Mouse (Mus musculus) MEL (cell line): Measurements from ENCODE around the gene Mff. TPM values are rescaled to one million over a fixed set of nuclear protein-coding genes. Genes with fewer than 3 reads are reported as not detected.

ENCODE experiments used
- DNase-seq: peaks from one replicate; pipeline ENCODE4 v3.0.0; 2011; ENCODE audit warnings: low read depth, low spot score
- H3K27ac ChIP-seq: 2 replicates; pipeline ENCODE4 v1.5.1; 2012; ENCODE audit warnings: low read depth, mild to moderate bottlenecking, control low read depth, low read length, moderate library complexity; ENCODE audit not compliant: control insufficient read depth
- H3K27me3 ChIP-seq, 2 experiments: fragments of 150-350 bp in 1 of 2; sonication (generic) in 1 of 2; 2 replicates each; pipeline ENCODE4 v1.6.1; 2012; ENCODE audit warnings: low read length in 2 of 2, mild to moderate bottlenecking in 2 of 2, improper control_type of control experiment in 1 of 2, moderate library complexity in 1 of 2; ENCODE audit not compliant: insufficient read depth in 2 of 2, control insufficient read depth in 1 of 2
- H3K36me3 ChIP-seq, 2 experiments: 2 replicates each; pipeline ENCODE4 v1.6.1; 2012 to 2014; ENCODE audit warnings: low read length in 2 of 2, improper control_type of control experiment in 1 of 2, inconsistent platforms in 1 of 2, mild to moderate bottlenecking in 1 of 2; ENCODE audit not compliant: insufficient read depth in 2 of 2, control insufficient read depth in 1 of 2
- H3K4me1 ChIP-seq, 2 experiments: fragments of 150-350 bp in 1 of 2; sonication (generic) in 1 of 2; 2 replicates each; pipeline ENCODE4 v1.6.1; 2012; ENCODE audit warnings: low read length in 2 of 2, improper control_type of control experiment in 1 of 2, mild to moderate bottlenecking in 1 of 2; ENCODE audit not compliant: insufficient read depth in 2 of 2, control insufficient read depth in 1 of 2
- H3K4me3 ChIP-seq, 2 experiments: fragments of 150-350 bp in 1 of 2; sonication (generic) in 1 of 2; 2 replicates each; pipeline ENCODE4 v1.5.1; 2012; ENCODE audit warnings: low read depth in 2 of 2, low read length in 2 of 2, mild to moderate bottlenecking in 2 of 2, moderate library complexity in 2 of 2, control low read depth in 1 of 2, improper control_type of control experiment in 1 of 2; ENCODE audit not compliant: control insufficient read depth in 1 of 2, insufficient read depth in 1 of 2
- H3K79me2 ChIP-seq: 2 replicates; pipeline ENCODE4 v1.6.1; 2012; ENCODE audit warnings: mild to moderate bottlenecking, low read length, moderate library complexity; ENCODE audit not compliant: control insufficient read depth, poor library complexity, insufficient read depth
- H3K9ac ChIP-seq: 2 replicates; pipeline ENCODE4 v1.6.1; 2012; ENCODE audit warnings: low read depth, mild to moderate bottlenecking, control low read depth, low read length, moderate library complexity; ENCODE audit not compliant: control insufficient read depth, poor library complexity, severe bottlenecking
- H3K9me3 ChIP-seq: fragments of 150-350 bp; sonication (generic); replicated peaks from 2 replicates; pipeline ENCODE4 v1.6.1; 2012; ENCODE audit warnings: mild to moderate bottlenecking, low read length, improper control_type of control experiment, moderate library complexity; ENCODE audit not compliant: insufficient read depth
- CTCF ChIP-seq, 3 experiments: IDR thresholded peaks in 2 of 3; conservative IDR thresholded peaks in 1 of 3; 2 replicates each; pipeline ENCODE4 v1.5.1; 2011 to 2012; ENCODE audit warnings: low read length in 3 of 3, low read depth in 2 of 3, mild to moderate bottlenecking in 2 of 3, improper control_type of control experiment in 1 of 3, inconsistent platforms in 1 of 3, mixed read lengths in 1 of 3, moderate library complexity in 1 of 3; ENCODE audit not compliant: control insufficient read depth in 1 of 3, insufficient read depth in 1 of 3, poor library complexity in 1 of 3, severe bottlenecking in 1 of 3
- E2F4 ChIP-seq: IDR thresholded peaks from 2 replicates; pipeline ENCODE4 v1.6.1; 2011; ENCODE audit warnings: low read depth, low read length, improper control_type of control experiment, borderline replicate concordance
- EP300 ChIP-seq, 2 experiments: IDR thresholded peaks; 2 replicates each; pipeline ENCODE4 v1.6.1; 2011; ENCODE audit warnings: improper control_type of control experiment in 2 of 2, low read length in 2 of 2, low read depth in 1 of 2, mild to moderate bottlenecking in 1 of 2
- GATA1 ChIP-seq: IDR thresholded peaks from 2 replicates; pipeline ENCODE4 v1.6.1; 2011; ENCODE audit warnings: low read depth, low read length, improper control_type of control experiment
- HCFC1 ChIP-seq: IDR thresholded peaks from 2 replicates; pipeline ENCODE4 v1.6.1; 2012; ENCODE audit warnings: low read depth, mild to moderate bottlenecking, inconsistent platforms, low read length, improper control_type of control experiment, moderate library complexity
- JUND ChIP-seq: IDR thresholded peaks from 2 replicates; pipeline ENCODE4 v1.6.1; 2011; ENCODE audit warnings: low read depth, mild to moderate bottlenecking, improper control_type of control experiment, low read length
- KAT2A ChIP-seq: conservative IDR thresholded peaks from 2 replicates; pipeline ENCODE4 v1.6.1; 2012; ENCODE audit warnings: low read depth, low read length, improper control_type of control experiment, inconsistent platforms
- MYC ChIP-seq: IDR thresholded peaks from 2 replicates; pipeline ENCODE4 v1.6.1; 2011; ENCODE audit warnings: low read depth, mild to moderate bottlenecking, low read length, improper control_type of control experiment, moderate library complexity
- NELFE ChIP-seq: IDR thresholded peaks from 2 replicates; pipeline ENCODE4 v1.6.1; 2011; ENCODE audit warnings: low read depth, low read length, improper control_type of control experiment
- NRF1 ChIP-seq: IDR thresholded peaks from 2 replicates; pipeline ENCODE4 v1.6.1; 2014; ENCODE audit warnings: low read depth, mild to moderate bottlenecking, inconsistent platforms, low read length, improper control_type of control experiment, moderate library complexity; ENCODE audit not compliant: poor library complexity, insufficient read depth, severe bottlenecking
- POLR2AphosphoS2 ChIP-seq: IDR thresholded peaks from 2 replicates; pipeline ENCODE4 v1.6.1; 2011; ENCODE audit warnings: low read length, improper control_type of control experiment
- POLR2AphosphoS5 ChIP-seq: IDR thresholded peaks from 2 replicates; pipeline ENCODE4 v1.6.1; 2012; ENCODE audit warnings: low read depth, borderline replicate concordance, mild to moderate bottlenecking, inconsistent platforms, low read length, moderate library complexity, mixed read lengths
- RAD21 ChIP-seq: IDR thresholded peaks from 2 replicates; pipeline ENCODE4 v1.6.1; 2011; ENCODE audit warnings: mild to moderate bottlenecking, low read depth, low read length, improper control_type of control experiment
- SMC3 ChIP-seq: IDR thresholded peaks from 2 replicates; pipeline ENCODE4 v1.6.1; 2011; ENCODE audit warnings: low read depth, low read length, improper control_type of control experiment
- TAL1 ChIP-seq: IDR thresholded peaks from 2 replicates; pipeline ENCODE4 v1.6.1; 2012; ENCODE audit warnings: mild to moderate bottlenecking, inconsistent platforms, low read length, moderate library complexity, mixed read lengths
- TBP ChIP-seq: IDR thresholded peaks from 2 replicates; pipeline ENCODE4 v1.8.0; 2011; ENCODE audit warnings: low read depth, low read length, improper control_type of control experiment
- UBTF ChIP-seq: IDR thresholded peaks from 2 replicates; pipeline ENCODE4 v1.6.1; 2012; ENCODE audit warnings: low read depth, mild to moderate bottlenecking, inconsistent platforms, low read length, improper control_type of control experiment, moderate library complexity, borderline replicate concordance; ENCODE audit not compliant: insufficient read depth
- USF1 ChIP-seq: IDR thresholded peaks from 2 replicates; pipeline ENCODE4 v1.6.1; 2014; ENCODE audit warnings: low read depth, mild to moderate bottlenecking, inconsistent platforms, low read length, improper control_type of control experiment, moderate library complexity
- ZC3H11A ChIP-seq: IDR thresholded peaks from 2 replicates; pipeline ENCODE4 v1.6.1; 2012; ENCODE audit warnings: low read depth, mild to moderate bottlenecking, inconsistent platforms, low read length, improper control_type of control experiment
- ZKSCAN1 ChIP-seq: IDR thresholded peaks from 2 replicates; pipeline ENCODE4 v1.6.1; 2012; ENCODE audit warnings: low read depth, mild to moderate bottlenecking, inconsistent platforms, low read length, improper control_type of control experiment, moderate library complexity
- polyA plus RNA-seq, 2 experiments: library from polyadenylated mRNA; stranded (reverse) in 1 of 2; unstranded in 1 of 2; fragments of >175 nt in 1 of 2; fragments of >200 nt in 1 of 2; gene quantifications; 2 replicates each; pipeline versions ENCODE4 v1.2.1 to v1.2.4; 2012; ENCODE audit warnings: low replicate concordance in 2 of 2, low read depth in 1 of 2; ENCODE audit not compliant: insufficient read length in 2 of 2, insufficient read depth in 1 of 2, missing spikeins in 1 of 2
- total RNA-seq: library from RNA; depleted of rRNA; stranded (reverse); fragments of 300-350 nt; gene quantifications from 2 replicates; pipeline ENCODE4 v1.2.3, GENCODE M21; 2012

Gene Mff
- total and polyA plus RNA-seq, 3 experiments, result 86.0 to 195 TPM; not detected in 1

- Histone ChIP-seq H3K9me3 (no peaks in the 10 kb centered on the region), H3K9ac (no peak overlapping the region), H3K27me3 (no peaks in the 10 kb centered on the region), H3K27ac (no peak overlapping the region), H3K4me3 (no peak overlapping the region)
- no peak for TF ChIP-seq TBP
- no peak for TF ChIP-seq EP300 (IDR thresholded peaks at IDR 0.05; ENCODE audit: low read depth in 1 of 2, low read length in 2 of 2)
- TF ChIP-seq TAL1, result no peak
- no peak for TF ChIP-seq CTCF (IDR thresholded peaks at IDR 0.05 in 2 of 3, conservative IDR thresholded peaks at IDR 0.05 in 1 of 3; ENCODE audit: control insufficient read depth in 1 of 3, insufficient read depth in 1 of 3, low read depth in 2 of 3, low read length in 3 of 3, poor library complexity in 1 of 3, severe bottlenecking in 1 of 3)
- TF ChIP-seq UBTF, result no peak
- no peak for TF ChIP-seq KAT2A
- no peak for TF ChIP-seq USF1
- TF ChIP-seq, all 39 proteins: peak for 0
- peaks cover 0 to 6% of the 10 kb centered on the region in 2 experiments; a peak in 2 of 4 replicates for H3K4me1 ChIP-seq
- 0 out of 4 replicates have a peak, but pooled peaks cover 0 to 2% of the 10 kb centered on the region in 2 experiments for H3K36me3 ChIP-seq
- DNase-seq, result no peak
- no peaks in the 10 kb centered on the region for H3K79me2 ChIP-seq
These were observed 58.9 kb downstream of the Mff start for GRCm38 (mm10) chr1:82783559-82783958.

GRCm38 (mm10) chr1:82785546-82785945, 60.9 kb downstream of the Mff start:
- 0 out of 4 replicates have a peak, but pooled peaks cover 0 to 2% of the 10 kb centered on the region in 2 experiments for H3K36me3 ChIP-seq
- H3K27me3 ChIP-seq, result no peaks in the 10 kb centered on the region
- no peak overlapping the region for H3K4me3 ChIP-seq
- DNase-seq, result peak; percentile 19
- H3K9me3 ChIP-seq, result no peaks in the 10 kb centered on the region
- H3K9ac ChIP-seq, result no peak overlapping the region
- no peak for TF ChIP-seq JUND
- no peak for TF ChIP-seq MYC
- no peak for TF ChIP-seq SMC3
- TF ChIP-seq USF1, result no peak
- no peak for TF ChIP-seq HCFC1
- no peak for TF ChIP-seq UBTF
- no peak for TF ChIP-seq ZC3H11A
- no peak for TF ChIP-seq RAD21
- TF ChIP-seq NELFE, result no peak
- TF ChIP-seq POLR2AphosphoS2, result no peak
- TF ChIP-seq E2F4, result no peak
- TF ChIP-seq POLR2AphosphoS5, result no peak
- TF ChIP-seq KAT2A, result no peak
- TF ChIP-seq TBP, result no peak
- TF ChIP-seq GATA1, result no peak
- no peak for TF ChIP-seq NRF1
- no peak for TF ChIP-seq ZKSCAN1
- H3K4me1 ChIP-seq, result peaks cover 0 to 6% of the 10 kb centered on the region in 2 experiments; a peak in 2 of 4 replicates
- H3K27ac ChIP-seq, result no peak overlapping the region
- H3K79me2 ChIP-seq, result no peaks in the 10 kb centered on the region
